Mouse (Mus musculus) frontal cortex, postnatal 10 days (tissue): ENCODE measurements around the gene Zfp511.
A peak's percentile ranks its signal among the peaks of the same experiment; 100 is the strongest.

Experiments used
- DNase-seq, 2 experiments: peaks; one replicate each; pipeline ENCODE4 v3.0.0; 2022; ENCODE audit warnings: low spot score in 2 of 2, mixed read lengths in 1 of 2

The Zfp511 gene

DNA sequence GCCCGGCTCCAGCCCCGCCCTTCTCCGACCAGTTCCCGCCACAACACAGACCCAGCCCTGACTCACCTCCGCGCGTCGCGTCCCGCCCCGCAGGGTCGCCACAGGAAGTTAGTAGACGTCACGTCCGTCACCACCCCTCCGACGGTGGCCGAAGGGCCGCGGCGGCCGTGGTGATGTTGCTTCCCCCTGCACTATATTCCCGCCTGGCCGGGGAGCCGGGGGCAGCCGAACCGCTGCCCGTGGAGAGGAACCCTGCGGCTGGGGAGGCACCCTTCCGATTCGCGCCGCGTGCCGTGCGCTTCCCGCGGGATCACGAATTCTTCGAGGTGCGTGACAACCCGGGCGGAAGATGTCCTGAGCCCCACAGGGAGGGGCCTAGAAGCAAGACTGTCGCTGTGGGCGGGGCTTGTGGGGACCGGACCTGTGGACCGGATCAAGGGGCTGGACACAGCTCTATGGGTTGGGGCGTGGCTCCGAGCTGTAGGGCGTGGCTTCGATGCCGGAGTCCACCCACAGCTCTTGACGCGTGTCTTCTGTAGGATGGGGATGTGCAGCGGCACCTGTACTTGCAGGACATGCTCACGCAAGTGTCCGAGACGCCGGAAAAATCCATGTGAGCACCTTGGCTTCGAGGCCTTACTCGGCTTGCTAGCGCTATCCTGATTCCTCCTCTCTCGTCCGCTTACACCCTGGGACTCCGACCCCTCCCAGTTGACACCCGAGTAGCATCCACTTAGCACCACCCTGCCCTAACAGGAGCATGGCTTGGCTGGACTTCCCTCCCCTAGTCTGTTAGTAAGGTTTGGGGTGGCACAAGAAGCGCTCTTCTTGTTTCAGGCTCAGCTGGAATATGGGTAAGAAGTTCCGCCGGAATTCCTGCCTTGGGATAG, at the start of gene Zfp511, which contains the start of gene Tubgcp2:
Gene Zfp511, plus strand, starts transcription at position 111 of the 890 bp plus-strand sequence.
Gene Tubgcp2, minus strand, starts transcription at position 389 of the 890 bp plus-strand sequence.
- peak; percentile 85 to 91 for DNase-seq

DNA sequence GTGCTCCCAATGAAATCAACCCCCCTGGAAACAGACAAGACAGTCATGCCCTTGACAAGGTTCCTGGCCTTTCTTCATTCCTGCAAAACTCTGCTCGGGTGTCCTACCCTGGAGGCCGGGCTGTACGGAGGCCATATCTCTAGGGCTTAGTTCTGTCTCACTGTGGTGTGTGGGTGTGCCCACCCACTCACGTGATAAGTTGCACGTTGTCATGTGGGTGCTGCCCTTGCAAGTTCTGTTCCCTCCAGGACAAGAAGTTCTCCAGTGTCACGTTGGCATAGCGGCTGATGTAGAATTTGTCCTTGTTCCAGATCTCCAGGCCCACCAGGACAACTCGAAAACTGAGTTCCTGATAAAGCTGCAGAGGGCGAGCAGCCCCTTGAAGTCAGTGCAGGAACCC, 47.9 kb upstream of the Zfp511 start:
- DNase-seq = no peak

DNA sequence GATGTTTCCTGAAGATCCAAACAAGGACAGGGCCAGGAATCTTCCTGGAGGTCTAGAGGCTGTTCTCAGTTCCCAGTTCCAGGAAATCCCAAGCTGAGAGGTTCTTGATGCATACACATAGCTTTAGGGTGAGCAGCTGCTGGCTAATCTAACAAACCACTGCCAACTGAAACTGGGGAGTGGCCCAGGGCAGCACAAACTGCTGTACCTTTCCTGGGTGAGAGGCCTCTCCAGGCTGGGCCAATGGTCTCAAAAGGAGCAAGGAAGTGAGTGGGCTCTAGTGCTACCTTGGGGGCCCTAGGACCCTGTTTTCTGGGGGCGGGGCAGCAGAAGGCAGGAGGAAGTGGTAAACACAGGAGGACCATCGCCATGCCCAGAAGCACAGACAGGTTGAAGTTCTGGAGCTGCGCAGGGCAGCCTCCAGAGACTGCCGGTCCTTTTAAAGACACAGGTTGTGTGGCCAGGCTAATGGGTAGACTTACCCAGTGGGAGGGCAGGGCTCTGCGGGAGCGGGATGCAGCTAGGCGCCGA, 45.3 kb upstream of the Zfp511 start:
- no peak for DNase-seq

DNA sequence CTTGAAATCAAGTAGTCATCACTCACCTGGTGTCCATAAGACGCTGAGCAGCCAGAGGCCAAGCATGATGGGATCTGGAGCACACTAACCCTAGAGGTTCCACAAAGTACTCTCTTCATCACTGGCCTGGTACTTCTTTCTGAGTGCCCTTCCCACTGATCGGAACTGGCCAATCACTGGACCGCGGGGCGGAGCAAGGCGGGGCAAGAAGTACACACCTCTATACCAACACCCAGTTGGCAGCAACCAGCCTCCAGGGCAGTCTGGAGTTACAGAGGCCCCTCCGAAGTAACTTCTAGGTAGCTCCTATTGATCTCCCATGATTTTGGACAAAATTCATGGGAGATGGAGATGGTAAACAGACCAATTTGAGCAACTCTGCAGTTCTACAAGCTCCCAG, 43.8 kb upstream of the Zfp511 start, which contains the start of gene Adam8:
Gene Adam8, minus strand, starts transcription at position 157 of the 400 bp plus-strand sequence.
- DNase-seq = no peak

DNA sequence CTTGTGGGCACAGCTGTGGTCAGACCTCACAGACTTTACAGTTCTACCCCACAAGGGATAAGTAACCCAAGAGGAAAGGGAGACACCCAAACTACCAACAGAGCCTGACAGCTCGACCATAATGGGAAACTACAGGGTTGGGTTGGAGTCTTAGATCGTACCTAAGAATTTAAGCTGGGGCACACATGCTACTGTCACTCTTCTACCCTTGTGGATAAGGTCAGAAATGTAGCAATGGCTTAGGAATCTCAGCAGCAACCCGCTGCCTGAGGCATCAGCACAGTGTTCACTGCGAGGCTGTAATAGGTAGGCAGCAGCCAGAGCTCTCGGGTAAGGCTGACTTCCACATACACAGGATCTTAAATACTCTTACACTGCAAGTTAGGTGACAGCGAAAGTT, 42.7 kb upstream of the Zfp511 start:
- DNase-seq = no peak

DNA sequence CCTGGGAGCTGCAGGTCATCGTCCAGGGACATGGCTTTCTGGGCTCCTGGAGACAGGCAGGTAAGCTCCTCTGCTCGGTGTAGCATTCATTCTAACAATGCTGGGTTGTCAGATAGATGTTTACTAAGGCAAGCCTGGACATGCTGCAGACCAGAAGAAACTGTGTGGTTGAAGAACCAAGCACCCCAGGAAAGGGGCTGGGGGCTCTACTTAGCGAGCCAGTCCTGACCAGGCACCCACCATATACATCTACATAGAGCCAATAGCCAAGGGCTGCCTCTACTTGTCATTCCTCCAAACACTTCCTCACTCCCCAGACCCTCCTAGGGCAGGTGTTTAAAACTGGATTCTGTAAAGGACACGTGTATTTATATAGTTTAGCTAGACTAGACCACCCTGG, 42.0 kb upstream of the Zfp511 start:
- no peak for DNase-seq

DNA sequence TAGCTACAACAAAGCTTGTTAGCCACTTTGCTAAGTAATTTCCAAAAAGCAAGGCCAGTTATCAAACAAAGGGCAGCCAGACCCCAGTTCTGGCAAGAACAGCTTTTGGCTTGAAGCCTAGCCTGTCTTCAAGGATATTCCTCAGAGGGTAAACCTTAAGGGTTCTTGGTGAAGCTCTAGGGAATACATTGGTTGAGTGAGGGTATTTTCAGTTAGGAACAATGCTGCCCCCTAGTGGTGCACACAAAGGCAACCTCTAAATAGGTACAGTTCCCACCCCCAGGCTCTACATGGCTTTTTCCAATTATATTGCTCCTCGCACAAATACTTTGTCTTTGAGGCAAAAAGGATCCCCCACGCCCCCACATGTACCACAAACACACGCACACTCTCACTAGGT, 41.5 kb upstream of the Zfp511 start:
- peak; percentile 46 to 57 for DNase-seq

DNA sequence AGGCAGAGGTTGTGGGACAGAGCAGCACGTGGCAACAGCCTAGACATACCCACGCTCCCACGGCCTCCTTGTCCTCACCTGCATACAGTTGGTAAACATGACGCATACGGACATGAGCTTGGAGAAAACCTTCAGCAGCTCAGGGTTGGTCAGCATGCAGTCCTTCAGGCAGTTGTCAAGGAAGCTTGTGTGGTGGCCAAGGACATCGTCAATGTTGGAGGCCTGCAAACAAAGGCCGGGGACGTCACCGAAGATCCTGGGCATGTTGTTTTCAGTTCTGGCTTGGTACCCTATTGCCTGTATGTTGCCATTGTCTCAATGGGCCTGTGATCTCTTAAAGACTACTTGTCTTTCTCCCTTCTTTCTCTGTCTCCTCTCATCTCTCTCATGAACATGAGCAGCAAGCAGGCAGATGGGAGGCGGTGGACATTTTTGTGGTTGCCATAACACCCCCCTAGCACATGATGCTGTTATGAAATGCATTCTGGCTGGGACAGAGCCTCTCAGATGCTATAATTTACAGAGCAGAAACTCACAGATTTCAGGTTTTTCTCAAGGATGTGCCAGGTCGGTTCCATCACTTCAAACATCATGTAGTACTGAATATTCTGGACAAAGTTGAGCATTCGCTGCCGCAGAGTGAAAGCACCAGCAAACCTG, 37.4 kb upstream of the Zfp511 start:
- no peak for DNase-seq

DNA sequence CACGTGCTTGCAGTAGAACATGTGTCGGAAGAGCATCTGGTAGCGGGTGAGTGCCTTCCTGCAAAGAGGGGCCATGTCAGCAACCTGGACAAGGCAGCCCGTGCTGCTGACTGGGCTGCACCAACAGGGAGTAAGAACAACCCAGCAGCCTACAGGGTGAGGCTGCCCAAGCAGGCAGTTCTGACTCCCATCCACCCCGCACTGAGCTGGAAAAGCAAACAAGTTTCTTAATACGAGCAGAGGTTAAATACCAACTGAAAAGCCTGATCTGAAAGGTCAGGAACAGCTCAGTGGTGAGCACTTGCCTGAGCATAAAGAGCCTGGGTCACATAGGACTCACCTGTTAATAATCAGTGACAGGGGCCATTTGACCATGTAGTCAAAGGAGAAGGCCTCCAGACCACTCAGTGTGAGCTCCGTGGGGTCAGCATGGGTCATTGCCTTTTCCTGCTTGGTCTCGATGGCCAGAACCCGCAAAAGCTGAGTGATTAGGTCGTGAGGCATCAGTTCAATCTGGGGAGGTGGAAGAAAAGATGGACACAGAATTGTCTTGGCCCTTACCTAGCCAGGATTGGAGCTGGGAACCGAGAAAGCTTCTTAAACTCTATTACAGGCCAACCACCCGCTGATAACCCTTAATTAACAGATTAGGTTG, 35.0 kb upstream of the Zfp511 start:
- DNase-seq = peak in 1 of 2 experiments; percentile 1

DNA sequence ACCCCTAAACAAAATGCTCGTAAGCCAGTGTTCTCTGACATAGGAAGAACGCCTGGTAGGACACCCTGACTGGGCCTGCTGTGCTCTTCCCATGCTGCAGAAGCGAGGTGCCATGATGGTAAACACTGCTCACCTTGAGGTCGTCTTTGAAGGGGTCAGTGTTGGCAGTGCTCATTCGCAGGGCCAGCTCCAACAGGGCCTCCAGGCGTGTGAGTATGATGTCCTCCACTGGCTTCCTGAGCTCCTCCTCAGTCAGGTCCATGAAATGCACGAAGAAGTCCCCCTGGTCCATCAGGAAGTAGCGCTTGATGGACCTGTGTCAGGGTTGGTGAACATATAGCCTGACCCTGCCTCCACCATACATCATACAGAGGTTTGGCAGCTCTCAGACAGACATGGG, 31.5 kb upstream of the Zfp511 start:
- peak in 1 of 2 experiments; percentile 2 for DNase-seq

DNA sequence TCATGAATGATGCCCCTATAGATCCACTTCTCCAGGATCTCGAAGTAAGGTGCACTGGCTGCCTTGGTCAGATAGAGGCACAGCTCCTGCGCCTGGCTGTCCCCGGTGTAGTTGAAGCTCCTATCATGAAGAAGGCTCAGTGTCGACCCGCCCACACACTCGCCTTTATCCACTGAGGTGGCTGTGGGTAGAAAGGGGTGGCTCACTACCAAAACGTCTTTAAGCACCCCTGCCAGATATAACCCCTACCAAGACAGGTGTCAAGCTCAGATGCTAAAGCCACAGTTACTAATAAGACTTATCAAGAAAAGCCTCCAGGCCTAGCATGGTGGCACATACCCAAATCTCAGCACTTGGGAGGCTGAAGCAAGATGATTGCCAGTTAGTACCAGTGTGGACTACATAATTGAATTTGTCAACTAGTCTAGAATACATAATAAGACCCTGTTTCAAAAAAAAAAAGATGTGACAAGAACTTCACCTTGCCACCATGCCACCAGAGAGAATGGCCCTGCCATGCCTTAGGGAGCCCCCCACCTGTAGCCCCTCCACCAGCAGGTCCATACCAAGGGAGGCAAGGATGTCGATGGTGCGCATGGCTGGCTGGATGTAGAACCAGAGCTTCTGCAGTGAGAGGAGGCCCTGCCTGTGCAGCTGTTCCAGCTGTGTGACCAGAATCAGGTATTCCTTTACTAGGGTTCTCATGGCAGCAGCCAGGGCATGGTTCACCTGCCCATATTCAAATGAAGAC, 29.2 kb upstream of the Zfp511 start:
- DNase-seq = no peak

DNA sequence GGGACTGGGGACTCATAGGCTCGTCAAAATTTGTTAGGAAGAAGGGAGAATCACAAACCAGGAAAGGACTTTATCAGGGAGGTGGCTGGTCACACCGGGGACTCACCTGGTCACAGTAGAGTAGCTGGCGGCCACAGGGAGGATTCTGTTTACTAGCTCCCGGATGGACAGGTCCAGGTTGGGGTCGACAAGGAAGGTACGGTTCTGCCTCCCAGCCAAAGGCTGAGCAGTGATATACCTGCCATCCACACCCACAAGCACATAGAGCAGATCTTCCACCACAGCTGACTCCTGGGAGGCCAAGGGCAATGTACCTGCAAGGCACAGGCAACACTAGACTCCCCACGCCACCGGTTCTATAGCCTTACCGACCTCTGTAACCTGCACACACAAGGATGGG, 28.4 kb upstream of the Zfp511 start:
- no peak for DNase-seq

DNA sequence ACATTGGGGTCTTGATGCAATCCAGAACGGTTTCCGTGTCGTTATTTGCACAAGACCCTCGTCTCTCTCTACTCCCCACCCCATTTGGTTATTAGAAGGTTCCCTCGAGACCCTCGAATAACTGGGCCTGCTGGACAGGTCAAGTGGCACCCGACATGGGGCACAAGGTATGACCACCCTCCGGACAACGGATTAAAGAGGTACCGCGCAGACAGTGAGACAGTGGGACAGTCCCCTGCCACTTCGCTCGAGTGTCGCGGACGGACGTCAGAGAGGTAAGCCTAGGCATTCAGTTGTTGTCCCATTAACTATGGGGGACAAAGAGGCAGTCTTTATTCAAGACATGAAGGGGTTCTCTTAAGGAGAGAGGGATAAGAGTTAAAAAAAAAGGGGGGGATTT, 24.9 kb upstream of the Zfp511 start:
- DNase-seq = no peak

DNA sequence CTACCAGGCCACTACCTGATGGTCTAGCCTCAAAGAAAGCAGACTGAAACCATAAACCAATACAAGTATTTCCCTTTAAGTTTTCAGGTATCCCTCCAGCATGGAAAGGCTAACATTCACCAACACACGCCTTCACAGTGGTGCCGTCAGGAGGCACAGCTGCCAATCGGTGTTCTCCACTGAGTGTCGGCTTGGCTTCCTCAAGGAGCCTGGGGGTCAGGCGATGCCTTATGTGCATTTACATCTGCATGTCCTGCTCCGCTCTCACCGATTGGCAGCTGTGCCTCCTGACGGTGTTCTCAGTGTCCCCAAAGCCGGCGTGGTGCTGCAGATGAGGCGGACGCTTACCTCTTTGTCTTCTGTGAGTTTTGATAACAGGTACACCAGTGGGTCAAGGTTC, 4.4 kb upstream of the Zfp511 start:
- DNase-seq = no peak

DNA sequence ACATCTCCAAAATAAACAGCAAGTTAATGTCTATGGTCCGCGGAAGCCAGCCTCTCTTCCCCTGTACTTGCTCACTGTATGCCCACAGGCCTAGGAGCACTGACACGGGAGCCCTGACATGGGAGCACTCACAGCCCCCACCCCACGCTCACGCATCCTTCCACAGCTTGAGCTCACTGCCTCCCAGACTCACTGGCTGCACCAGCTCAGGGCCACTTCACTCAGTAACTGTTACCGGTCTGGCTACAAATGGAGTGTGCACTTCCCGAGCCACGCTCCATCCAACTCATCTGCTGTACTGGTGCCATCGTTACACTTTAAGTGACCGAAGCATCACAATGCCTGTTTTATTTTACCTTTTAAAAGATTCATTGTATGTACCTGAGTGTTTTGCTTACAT, 3.8 kb upstream of the Zfp511 start:
- no peak for DNase-seq

DNA sequence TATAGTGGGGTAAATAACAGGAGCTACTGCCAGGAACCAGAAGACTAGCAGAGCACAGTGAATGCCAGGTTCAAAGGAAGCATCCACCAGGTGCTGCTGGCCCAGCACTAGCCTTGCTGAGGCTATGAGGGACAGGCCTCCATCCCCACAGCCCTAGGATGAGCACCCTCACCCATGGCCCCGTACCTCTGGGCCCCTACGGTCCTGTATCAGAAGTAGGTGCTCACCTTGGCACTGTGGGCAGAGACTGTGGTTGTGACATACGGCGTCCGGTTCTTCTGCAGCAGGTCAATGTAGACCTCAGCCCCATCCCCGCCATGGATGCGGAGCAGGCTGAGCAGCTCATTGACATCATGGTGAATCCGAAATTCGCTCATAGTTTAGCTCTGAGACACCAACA, 2.8 kb upstream of the Zfp511 start:
- DNase-seq = no peak

DNA sequence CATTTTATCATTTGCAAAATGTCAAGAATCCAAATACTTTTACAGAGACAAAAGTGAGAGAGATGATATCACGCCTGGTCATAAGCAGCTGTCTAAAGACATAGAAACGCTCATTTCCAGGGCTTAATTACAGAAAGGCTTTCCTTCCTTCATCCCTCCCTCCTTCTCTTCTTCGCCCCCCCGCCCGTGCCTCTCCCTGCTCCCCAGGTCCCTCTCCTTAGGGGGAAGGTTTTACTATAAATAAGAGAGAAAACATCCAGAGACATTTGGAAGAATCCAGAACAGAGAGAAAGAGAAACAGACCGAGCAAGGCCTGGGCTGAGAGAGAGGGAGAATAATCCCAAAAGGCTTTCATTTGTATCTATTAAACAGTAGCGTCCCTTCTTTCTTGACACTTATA, 735 bp upstream of the Zfp511 start:
- no peak for DNase-seq

DNA sequence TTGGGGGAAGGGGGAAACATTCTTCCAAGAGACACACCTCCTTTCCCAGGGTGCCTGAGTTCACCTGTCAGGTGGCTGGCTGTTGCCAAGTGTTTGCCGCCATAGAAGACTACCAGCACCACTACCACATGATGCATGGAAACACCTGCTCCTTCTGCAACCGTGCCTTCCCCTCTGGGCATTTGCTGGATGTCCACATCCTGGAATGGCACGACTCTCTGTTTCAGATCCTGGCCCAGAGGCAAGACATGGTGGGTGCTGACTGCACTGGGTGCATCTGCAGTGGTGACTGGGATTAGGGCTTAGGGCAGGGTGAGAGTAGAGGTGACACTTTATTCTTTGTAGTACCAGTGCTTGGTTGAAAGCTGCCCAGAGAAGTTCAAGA, 972 bp downstream of the Zfp511 start:
- peak in 1 of 2 experiments; percentile 5 for DNase-seq

DNA sequence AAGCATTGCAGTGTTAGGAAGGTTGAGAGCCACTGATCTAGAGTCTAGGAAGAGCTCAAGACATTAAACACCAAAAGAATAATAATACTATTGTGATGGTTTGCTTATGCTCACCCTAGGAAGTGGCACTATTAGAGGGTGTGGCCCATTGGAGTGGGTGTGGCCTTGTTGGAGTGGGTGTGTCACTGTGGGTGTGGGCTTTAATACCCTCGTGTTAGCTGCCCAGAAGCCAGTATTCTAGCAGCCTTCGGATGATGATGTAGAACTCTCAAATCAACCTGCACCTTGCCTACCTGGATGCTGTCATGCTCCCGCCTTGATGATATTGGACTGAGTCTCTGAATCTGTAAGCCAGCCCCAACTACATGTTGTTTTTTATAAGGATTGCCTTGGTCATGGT, 6.5 kb downstream of the Zfp511 start:
- DNase-seq = no peak

DNA sequence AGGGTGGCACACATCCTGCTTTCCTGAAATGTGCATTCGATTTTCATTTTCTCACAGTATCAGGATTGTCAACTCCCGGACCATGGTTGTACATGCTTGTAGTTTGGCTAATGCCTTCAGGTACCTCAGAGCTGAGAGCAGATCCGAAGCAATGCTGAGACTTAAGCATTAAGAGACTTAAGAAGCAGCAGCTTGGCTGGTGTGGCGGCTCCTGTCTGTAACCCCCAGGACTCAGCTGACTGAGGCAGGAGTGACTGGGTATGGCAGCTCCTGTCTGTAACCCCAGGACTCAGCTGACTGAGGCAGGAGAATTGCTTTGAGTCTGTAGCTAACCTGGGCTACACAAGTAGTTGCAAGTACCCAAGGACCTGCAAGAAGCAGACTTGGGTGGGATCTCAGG, 9.4 kb downstream of the Zfp511 start:
- no peak for DNase-seq

DNA sequence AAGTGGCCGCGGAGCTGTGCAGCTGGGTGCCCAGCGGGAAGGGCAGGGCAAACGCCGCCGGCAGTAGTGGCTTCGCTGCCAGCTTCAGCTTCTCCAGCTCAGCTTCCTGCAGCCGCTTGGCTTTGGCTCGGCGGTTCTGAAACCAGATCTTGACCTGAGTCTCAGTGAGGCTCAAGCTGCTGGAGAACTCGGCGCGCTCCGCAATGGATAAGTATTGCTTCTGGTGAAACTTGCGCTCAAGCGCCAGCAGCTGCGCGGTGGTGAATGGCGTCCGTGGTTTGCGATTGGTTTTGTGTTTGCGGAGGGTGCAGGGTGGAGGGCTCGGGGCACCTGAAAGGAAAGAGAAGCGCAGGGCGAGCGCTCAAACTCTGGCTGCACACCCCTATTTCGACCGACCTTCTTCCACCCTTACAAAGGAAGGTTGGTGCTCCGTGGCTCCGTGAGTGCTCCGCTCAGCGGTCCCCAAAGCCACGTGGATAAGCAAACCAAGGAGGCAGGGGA, 11.7 kb downstream of the Zfp511 start:
- no peak for DNase-seq
